Mouse (Mus musculus): ENCODE measurements around the gene 6330409D20Rik. TPM values are rescaled to one million over a fixed set of nuclear protein-coding genes. Genes with fewer than 3 reads are reported as not detected.

The 6330409D20Rik gene
- total RNA-seq, 2 experiments from 2014 or later, result 0.30 TPM; not detected in 1

DNA sequence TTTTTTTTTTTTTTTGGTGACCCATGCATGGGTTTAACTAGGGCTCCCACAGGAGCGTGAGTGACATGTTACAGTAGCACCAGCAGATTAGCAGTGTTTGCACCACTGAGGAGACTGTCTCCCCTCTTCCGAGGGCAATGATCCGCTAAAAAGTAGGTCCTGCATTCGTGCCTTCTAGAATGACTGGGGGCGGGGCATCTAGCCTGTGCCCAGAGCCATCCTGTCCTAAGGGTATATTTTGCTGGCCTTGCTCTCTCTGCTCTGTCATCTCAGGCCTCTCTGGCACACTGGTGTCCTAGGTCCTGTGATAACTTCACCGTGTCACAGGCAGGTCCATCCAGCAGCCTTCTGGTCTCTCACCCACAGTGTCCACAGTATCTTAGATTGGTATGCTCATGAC lies 41.1 kb downstream of the 6330409D20Rik start:
- no peak for DNase-seq

DNA sequence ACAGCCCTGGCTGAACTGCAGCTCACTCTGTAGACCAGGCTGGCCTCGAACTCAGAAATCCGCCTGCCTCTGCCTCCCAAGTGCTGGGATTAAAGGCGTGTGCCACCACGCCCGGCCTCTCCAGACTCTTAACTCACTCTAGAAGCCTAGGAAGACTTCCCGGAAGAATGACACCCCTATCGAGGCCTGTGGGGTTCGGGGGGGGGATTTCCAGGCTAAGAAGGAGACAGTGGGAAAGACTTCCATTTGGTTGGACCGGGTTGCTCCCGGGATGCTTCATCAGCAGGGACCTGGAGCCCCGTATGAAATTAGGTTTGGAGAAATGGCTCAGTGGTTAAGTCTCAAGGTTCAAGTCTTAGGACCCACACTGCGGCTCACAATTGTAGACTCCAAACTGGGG lies 46.1 kb downstream of the 6330409D20Rik start:
- no peak for DNase-seq

- peak; percentile 97 for DNase-seq
Measured at GRCm38 (mm10) chr2:32693823-32694411, 46.9 kb downstream of the 6330409D20Rik start.

- DNase-seq, result no peak
Measured at GRCm38 (mm10) chr2:32693282-32693681, 47.5 kb downstream of the 6330409D20Rik start.

GRCm38 (mm10) chr2:32692496-32692895 lies 48.3 kb downstream of the 6330409D20Rik start:
- DNase-seq, result no peak

DNA sequence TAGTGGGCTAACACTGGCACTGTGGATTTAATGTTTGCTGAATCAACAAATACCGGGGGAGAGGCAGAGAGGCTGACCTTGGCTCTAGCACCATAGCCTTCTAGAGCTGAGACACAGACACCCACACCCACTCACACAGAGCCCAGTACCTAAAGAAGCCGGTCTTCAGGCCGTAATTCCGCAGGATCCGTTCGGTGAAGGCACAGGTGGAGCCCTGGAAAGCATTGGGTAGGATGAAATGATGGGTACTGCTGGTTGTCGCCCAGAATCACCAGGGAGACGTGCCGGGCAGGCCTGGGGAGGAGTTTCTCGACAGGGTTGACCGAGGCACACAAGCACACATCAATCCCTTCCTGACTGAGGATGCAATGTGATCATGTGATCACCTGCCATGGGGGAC lies 49.8 kb downstream of the 6330409D20Rik start:
- no peak for DNase-seq

DNA sequence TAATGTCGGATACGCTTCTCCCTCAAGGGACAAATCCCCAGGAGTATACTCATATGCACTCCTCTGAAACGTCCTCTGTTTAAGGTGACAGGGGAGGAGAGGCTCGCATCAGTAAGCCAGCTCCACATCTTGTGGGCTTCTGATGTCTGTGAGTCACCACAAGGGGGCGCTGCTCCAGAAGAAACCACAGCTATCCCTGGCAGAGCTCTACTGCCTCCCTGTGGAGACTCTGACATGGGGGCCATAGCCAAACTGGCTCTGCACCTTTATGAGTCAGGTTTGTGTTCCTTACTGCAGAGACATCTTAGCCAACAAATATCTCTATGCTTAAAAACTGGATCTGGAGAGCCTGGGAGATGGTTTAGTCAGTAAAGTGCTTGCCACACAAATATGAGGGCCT lies 51.4 kb downstream of the 6330409D20Rik start:
- DNase-seq, result peak; percentile 94

DNA sequence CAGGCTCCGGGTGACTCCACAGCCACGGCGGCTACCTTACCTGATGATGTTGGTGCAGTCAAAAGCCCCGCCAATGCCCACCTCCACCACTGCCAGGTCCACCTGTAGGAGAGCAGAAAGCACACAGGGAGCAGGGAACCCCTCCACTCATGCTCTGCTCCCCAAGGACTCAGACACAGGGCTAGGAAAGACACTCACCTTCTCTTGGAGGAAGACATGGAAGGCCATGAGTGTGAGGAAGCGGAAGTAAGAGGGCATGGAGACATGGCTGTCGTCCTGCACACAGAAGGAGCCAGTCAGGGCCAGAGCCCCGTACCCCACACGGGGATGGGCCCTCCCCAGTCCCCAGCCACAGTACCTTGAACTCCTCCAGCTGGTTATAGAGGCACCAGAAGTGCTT lies 53.3 kb downstream of the 6330409D20Rik start:
- no peak for DNase-seq

DNA sequence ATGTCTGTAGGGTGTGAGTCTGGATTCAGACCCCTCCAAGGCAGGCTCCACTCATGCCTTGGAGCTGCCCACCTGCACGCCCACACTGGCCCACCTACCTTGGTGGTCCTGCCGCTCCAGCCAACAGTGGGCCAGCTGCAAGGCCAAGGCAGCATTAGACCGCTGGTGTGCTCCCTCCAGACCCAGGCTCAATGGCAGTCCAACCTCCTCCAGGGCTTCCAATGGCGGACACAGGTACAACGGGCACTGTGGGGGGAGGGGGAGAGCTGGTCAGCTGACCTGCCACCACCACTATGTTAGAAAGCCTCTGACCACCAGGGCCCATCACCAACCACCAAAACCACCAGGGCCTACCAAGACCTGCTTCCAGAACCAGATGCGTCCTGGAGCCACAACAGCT lies 54.2 kb downstream of the 6330409D20Rik start:
- DNase-seq, result no peak

- DNase-seq, result peak; percentile 48
Measured at GRCm38 (mm10) chr2:32685807-32686206, 55.0 kb downstream of the 6330409D20Rik start.

GRCm38 (mm10) chr2:32684681-32685428 lies 56.0 kb downstream of the 6330409D20Rik start:
- no peak for DNase-seq

DNA sequence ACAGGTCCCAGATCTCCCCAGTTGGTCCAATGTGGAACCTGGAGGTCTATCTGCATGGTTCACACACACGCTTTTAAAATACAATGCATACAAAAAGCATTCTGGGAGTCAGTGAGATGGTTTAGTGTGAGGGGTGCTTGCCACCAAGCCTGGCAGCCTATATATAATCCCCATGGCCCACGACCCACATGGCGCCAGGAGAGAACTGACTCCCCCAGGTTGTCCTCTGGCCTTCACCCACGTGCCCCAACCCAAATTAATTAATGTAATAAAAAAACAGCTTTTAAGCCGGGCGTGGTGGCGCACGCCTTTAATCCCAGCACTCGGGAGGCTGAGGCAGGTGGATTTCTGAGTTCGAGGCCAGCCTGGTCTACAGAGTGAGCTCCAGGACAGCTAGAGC lies 57.1 kb downstream of the 6330409D20Rik start:
- no peak for DNase-seq

DNA sequence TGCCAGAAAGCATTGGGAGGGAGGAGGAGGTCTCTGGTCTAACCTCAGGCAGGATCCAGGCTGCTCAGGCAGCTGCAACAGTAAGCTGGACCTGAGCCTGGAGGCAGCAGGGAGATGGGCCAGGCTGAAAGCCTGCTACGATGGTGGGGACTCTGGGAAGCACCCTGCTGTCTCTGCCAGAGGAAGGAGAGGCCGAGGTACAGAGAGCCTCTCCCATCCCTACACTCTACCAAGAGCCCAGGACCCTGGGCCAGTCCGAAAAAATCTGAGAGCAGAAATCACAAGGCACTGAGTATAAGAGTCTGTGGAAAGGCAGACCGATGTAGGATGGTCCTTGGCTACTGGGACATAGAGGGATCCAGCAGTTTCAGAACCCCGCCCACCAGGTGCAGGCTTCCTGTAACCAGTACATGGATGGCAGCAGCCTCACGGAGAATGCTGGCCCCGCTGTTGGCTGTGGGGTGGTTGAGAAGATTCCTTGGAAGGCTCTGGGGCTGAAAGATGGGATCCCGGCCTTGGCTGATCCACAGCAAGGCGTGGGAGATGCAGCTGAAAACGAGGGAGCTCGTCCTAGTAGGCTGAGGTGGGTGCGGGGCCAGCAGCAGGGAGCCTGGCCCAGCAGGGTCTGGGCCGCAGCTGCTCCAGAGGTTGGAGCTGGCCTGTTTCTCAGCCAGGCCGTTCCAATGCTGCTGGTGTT lies 57.9 kb downstream of the 6330409D20Rik start:
- DNase-seq, result no peak

Small RNAs within 50 kb of the gene (microRNA-seq; reads per million reads assigned to microRNA genes)
- gene Mir2861 (not detected), gene Mir3960 (not detected), gene Mir8093 (not detected)

Other genes with a start within 250 kb of the 6330409D20Rik start
- gene Fam102a, start 205.7 kb downstream of the 6330409D20Rik start, total RNA-seq (2021), result 10 to 100 TPM; 24.6 to 26.8 TPM
- gene Dpm2, start 170.2 kb downstream of the 6330409D20Rik start, total RNA-seq (2021), result 10 to 100 TPM; 44.4 to 49.9 TPM
- not detected for gene Pip5kl1, start 166.2 kb downstream of the 6330409D20Rik start, total RNA-seq (2021)
- gene 9430097D07Rik, start 165.3 kb downstream of the 6330409D20Rik start, total RNA-seq (2021), result not detected
- gene St6galnac4, start 153.9 kb downstream of the 6330409D20Rik start, total RNA-seq (2021), result 10 to 100 TPM; 14.3 to 14.7 TPM
- gene St6galnac6, start 141.3 kb downstream of the 6330409D20Rik start, total RNA-seq (2021), result 10 to 100 TPM; 55.2 to 64.1 TPM
- gene Ak1, start 119.3 kb downstream of the 6330409D20Rik start, total RNA-seq (2021), result 100 to 1,000 TPM in 1 of 2 experiments, 10 to 100 TPM in 1; 71.5 to 143 TPM
- gene Eng, start 94.4 kb downstream of the 6330409D20Rik start, total RNA-seq (2021), result 10 to 100 TPM; 97.9 to 99.9 TPM
- 10 to 100 TPM; 27.1 to 37.6 TPM for gene Fpgs, start 36.9 kb downstream of the 6330409D20Rik start, total RNA-seq (2021)
- gene Cdk9, start 27.9 kb downstream of the 6330409D20Rik start, total RNA-seq (2021), result 10 to 100 TPM; 65.5 to 70.9 TPM
- 10 to 100 TPM; 28.9 to 35.4 TPM for gene Sh2d3c, start 20.0 kb downstream of the 6330409D20Rik start, total RNA-seq (2021)
- gene Tor2a, start 16.2 kb upstream of the 6330409D20Rik start, total RNA-seq (2021), result 10 to 100 TPM; 27.7 to 32.6 TPM
- gene Ttc16, start 34.6 kb upstream of the 6330409D20Rik start, total RNA-seq (2021), result under 1 TPM in 1 of 2 experiments, not detected in 1; 0.15 TPM
- 1 to 10 TPM; 4.8 to 5.0 TPM for gene Ptrh1, start 34.8 kb upstream of the 6330409D20Rik start, total RNA-seq (2021)
- gene Cfap157, start 43.4 kb upstream of the 6330409D20Rik start, total RNA-seq (2021), result not detected
- gene Stxbp1, start 106.2 kb upstream of the 6330409D20Rik start, total RNA-seq (2021), result 10 to 100 TPM; 23.7 to 35.7 TPM
- gene Fam129b, start 135.1 kb upstream of the 6330409D20Rik start, total RNA-seq (2021), result 10 to 100 TPM; 28.9 to 30.7 TPM
- 100 to 1,000 TPM; 174 to 187 TPM for gene Rpl12, start 220.5 kb upstream of the 6330409D20Rik start, total RNA-seq (2021)
- gene Lrsam1, start 220.6 kb upstream of the 6330409D20Rik start, total RNA-seq (2021), result 10 to 100 TPM; 14.6 to 23.7 TPM
- 10 to 100 TPM; 20.1 to 23.0 TPM for gene Slc2a8, start 241.1 kb upstream of the 6330409D20Rik start, total RNA-seq (2021)